Mouse (Mus musculus) kidney, adult 2 months (tissue): Measurements from ENCODE around the gene Tob1.

Experiments
- CTCF ChIP-seq: fragments of 200-500 bp; conservative IDR thresholded peaks from 2 replicates; pipeline ENCODE4 v1.5.1; 2011; ENCODE audit warnings: low read depth, mild to moderate bottlenecking, control low read depth, low read length, moderate library complexity, mixed read lengths; ENCODE audit not compliant: insufficient read depth, insufficient read length
- POLR2A ChIP-seq: fragments of 200-500 bp; IDR thresholded peaks from one replicate; pipeline ENCODE4 v1.6.1; 2011; ENCODE audit warnings: low read depth, low read length, control low read depth

GRCm38 (mm10) chr11:94208811-94209675 lies 2.2 kb upstream of the Tob1 start:
- no peak for TF ChIP-seq POLR2A
- TF ChIP-seq CTCF = no peak
